Mouse (Mus musculus): Measurements from ENCODE around the gene Asic2.

DNA sequence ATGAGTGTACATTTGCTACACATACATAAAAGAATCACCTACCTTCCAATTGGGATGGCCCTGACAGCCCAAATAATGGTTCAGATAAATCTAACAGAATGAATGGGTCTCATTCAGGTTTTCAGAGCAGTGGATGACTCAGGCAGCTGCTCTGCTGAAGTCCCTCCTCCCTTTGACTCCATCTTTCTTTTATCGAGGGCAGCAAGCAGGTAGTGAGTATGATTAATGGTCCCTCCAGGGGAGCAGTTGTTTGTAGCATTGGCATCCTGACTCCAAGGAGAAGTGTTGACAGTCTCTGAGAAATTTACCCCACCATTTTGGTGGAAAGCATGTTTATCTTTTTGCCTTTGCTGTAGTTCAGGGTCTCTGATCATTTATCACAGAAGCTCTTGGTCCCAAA, 45.5 kb upstream of the Asic2 start:
- no peak for TF ChIP-seq CTCF (IDR thresholded peaks at IDR 0.05; ENCODE audit: low read depth)
- no peak for TF ChIP-seq EP300 (optimal IDR thresholded peaks at IDR 0.05)

All from stomach, postnatal 0 days (tissue).